Mouse (Mus musculus): ENCODE results near the gene Clec18a.
A peak's percentile ranks its signal among the peaks of the same experiment; 100 is the strongest.
"Not testable (repeated sequence)": the region's sequence is repeated elsewhere in the genome, so short reads cannot be mapped to it uniquely, and the experiment has no call there.

- not testable (repeated sequence) for TF ChIP-seq ETS1 (conservative IDR thresholded peaks at IDR 0.05; ENCODE audit: low read depth, low read length); USF1 (IDR thresholded peaks at IDR 0.05; ENCODE audit: low read depth, low read length); EP300 (IDR thresholded peaks at IDR 0.05; ENCODE audit: low read length); POLR2A (IDR thresholded peaks at IDR 0.05; ENCODE audit: low read depth, low read length); GABPA (IDR thresholded peaks at IDR 0.05; ENCODE audit: insufficient replicate concordance, low read depth, low read length); MAX (IDR thresholded peaks at IDR 0.05; ENCODE audit: low read length); IRF4 (IDR thresholded peaks at IDR 0.05; ENCODE audit: low read depth, low read length); E2F4 (IDR thresholded peaks at IDR 0.05; ENCODE audit: insufficient replicate concordance, low read depth, low read length); ELF1 (IDR thresholded peaks at IDR 0.05; ENCODE audit: low read depth, low read length); JUND (conservative IDR thresholded peaks at IDR 0.05; ENCODE audit: low read depth, low read length); RAD21 (IDR thresholded peaks at IDR 0.05; ENCODE audit: low read depth, low read length); USF2 (conservative IDR thresholded peaks at IDR 0.05; ENCODE audit: low read depth, low read length)
- TF ChIP-seq NRF1 (IDR thresholded peaks at IDR 0.05; ENCODE audit: low read depth, low read length), result peak; percentile 28; the same call in 1 of the 2 replicates
Observed at GRCm38 (mm10) chr8:111094719-111095302, 2.6 kb upstream of the Clec18a start.

All from CH12.LX (cell line).